Mouse (Mus musculus) C2C12 (cell line): ENCODE measurements around the gene Cdk4.

Experiments
- CEBPB ChIP-seq: IDR thresholded peaks from one replicate; pipeline ENCODE4 v1.6.1; 2011; ENCODE audit warnings: low read depth, mild to moderate bottlenecking, control low read depth, moderate library complexity
- CTCF ChIP-seq: IDR thresholded peaks from one replicate; pipeline ENCODE4 v1.5.1; 2011; ENCODE audit not compliant: control insufficient read depth, insufficient read depth, insufficient read length
- FOSL1 ChIP-seq: IDR thresholded peaks from one replicate; pipeline ENCODE4 v1.8.0; 2011; ENCODE audit warnings: mild to moderate bottlenecking, low read length; ENCODE audit not compliant: poor library complexity, insufficient read depth, severe bottlenecking
- MAX ChIP-seq: IDR thresholded peaks from one replicate; pipeline ENCODE4 v1.6.1; 2011; ENCODE audit warnings: mild to moderate bottlenecking, control low read depth
- MYOD1 ChIP-seq: IDR thresholded peaks from one replicate; pipeline ENCODE4 v1.6.1; 2011; ENCODE audit warnings: low read depth; ENCODE audit not compliant: control insufficient read depth, insufficient read length
- MYOG ChIP-seq: IDR thresholded peaks from one replicate; pipeline ENCODE4 v1.6.1; 2011; ENCODE audit not compliant: control insufficient read depth, insufficient read length; ENCODE audit errors: extremely low read depth
- USF1 ChIP-seq: IDR thresholded peaks from one replicate; pipeline ENCODE4 v1.6.1; 2011; ENCODE audit warnings: low read depth, mild to moderate bottlenecking, control low read depth, moderate library complexity

GRCm38 (mm10) chr10:127033301-127033741 is 30.0 kb upstream of the Cdk4 start:
- TF ChIP-seq CTCF (no peak), MAX (no peak), USF1 (no peak), CEBPB (no peak), MYOG (no peak), MYOD1 (no peak), FOSL1 (no peak)
